Mouse (Mus musculus) right cerebral cortex, postnatal 14 days (tissue): ENCODE measurements at regions not wholly inside any gene's neighbourhood (a gene's known extent, or its start where the extent isn't known, plus 50 kb on each side); places are given as distances from the start of the nearest gene placed in this dataset.
A peak's percentile ranks its signal among the peaks of the same experiment; 100 is the strongest.

Experiments
- DNase-seq: peaks from one replicate; pipeline ENCODE4 v3.0.0; 2022

DNA sequence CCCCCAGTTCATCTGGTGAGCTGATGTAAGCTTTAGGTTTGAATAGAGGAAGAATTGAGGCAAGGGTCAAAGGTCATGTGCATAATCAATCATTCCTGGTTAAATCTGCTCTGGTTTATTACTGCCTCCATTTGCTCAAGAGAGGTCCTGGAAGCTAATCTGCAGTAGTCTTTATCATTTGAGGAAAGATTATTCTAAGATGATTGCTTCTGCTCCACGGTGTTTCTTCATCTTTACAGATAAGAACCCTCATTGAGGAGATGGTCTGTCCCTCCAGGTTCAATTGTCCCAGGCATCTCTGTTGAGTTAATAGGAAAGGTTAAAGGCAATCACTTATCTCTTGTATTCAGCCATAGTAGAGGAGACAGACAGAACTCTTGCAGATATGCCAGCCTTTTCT lies 3557.5 kb upstream of the Gm6569 start:
- DNase-seq, result no peak

DNA sequence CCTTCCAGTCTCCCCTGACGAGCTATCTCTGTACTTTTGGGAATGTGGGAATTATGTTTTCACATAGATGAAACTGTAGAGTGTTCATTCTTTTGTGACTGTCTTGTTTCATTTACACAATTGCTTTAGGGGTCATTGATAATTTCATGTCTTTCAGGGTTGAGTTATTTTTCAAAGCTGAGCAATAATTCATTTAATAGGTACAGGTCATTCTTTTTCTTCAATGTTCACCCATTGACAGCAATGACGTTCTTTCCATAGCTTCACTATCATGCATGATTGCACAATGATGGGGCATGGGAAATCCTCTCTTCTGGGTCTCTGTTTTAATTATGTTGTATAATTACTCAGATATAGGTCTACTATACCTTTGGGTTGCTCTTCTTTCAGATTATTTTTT lies 3512.6 kb upstream of the Gm6569 start:
- no peak for DNase-seq

DNA sequence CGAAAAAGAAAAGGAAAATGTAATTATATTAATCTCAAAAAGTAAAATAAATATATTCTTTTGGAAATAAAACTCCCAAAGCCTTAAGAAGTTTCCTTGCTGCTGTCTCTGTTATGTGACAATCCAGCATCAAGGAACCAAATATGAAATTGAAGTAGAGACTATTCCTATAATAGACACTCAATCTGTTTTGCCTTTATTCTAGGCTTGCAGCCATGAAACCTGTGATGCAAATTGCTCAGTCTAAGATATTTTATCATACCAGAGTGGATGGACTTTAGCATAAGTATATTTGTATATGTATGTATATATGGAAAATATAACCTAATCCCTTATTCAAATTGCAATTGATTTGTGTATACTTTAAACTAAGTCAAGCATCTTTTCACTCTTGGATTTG lies 3495.1 kb upstream of the Gm6569 start:
- no peak for DNase-seq

DNA sequence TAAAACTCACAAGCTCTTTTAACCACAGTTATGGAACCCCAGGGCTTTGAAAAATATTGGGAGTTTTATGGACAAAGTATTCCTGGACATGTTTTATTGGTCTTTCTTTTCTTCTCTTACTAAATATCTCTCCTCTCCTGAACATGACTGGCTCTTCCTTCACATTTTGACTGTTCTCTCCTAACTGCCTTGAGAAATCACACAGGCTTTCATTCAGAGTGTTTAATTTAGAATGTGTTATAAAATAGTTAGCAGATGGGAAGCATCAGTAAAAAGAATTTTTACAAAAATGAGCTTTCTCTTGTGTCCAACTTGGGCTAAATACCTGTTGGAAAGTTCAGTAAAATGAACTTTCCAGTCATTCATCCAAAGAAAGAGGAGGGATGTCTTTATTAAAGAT lies 3493.0 kb upstream of the Gm6569 start:
- no peak for DNase-seq

DNA sequence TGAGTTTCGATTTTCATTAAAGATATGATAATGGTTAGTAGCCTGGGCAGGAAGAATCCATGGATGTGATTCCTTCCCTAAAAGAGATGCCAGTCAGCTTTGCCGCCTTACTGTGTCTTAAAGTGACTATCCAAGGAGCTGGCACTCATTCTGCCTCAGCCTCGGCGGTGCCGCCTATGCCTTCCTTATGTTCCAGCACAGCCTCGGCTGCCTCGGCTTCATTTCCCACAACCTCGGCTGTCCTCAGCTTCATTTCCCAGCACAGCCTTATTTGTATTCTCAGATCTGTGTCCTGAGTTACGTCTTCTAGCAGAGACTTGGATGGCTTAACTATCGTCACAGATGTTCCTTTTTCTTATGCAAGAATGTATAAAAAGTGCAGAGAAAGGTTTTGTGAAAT lies 3476.4 kb upstream of the Gm6569 start:
- peak; percentile 19 for DNase-seq

DNA sequence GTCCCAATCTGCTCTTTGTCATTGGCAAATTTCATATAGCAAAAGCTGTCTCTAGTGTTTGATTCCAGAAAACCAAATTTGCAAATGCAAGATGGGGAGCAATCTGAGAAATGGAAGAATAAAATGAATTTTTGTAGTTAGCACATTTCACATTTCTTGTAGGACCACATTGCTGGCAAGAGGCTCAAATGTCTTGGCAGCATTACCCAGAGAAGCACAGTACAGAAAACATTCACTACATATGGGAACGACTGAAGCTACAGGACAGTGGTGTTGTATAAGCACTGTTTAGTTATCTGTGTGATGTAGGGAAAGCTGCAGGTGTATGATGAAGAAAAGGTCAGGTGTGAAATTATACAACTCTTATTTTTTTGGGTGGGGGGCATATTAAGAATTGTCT lies 3449.7 kb upstream of the Gm6569 start:
- DNase-seq, result no peak

DNA sequence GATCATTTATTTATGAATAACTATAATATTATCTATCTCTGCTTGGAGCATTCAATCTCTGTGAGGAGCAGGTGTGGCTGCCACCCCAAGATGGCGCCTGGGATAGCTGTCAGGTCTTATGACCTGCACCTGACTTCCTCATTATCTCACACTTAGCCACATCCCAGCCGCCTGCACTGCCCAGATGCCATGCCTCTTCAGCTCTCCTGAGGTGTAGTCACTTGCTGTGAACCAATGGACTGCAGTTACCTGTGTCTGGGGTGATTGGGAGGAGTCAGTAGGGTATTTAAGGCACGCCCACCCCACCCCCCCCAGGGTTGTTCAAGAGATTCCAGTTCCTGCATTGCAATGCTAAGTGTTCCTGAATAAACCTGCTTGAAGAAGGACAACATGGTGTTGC lies 3418.1 kb upstream of the Gm6569 start:
- no peak for DNase-seq

DNA sequence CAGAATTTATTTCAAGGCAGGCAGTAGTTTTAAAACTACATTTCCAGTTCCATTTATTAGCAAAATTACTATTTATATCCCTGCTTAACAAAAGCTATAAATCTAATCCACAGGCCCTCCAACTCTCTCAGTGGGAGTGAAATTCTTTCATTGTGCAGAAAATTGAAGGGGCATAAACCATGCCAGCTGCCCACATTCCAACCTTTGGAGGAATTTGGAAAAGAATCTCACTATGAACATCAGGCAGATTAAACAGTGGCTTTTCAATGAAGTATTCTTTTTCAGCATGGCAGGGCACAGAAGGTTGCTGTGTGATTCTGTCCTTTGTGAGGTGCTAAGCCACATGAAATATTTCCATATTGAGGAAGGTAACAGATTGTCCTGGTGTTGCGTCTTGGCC lies 3408.8 kb upstream of the Gm6569 start:
- no peak for DNase-seq
